Mouse (Mus musculus) G1E (cell line): ENCODE results near the gene Ppp1r14b. TPM values are rescaled to one million over a fixed set of nuclear protein-coding genes. Genes with fewer than 3 reads are reported as not detected.

Source experiments
- ATAC-seq: 2 replicates; pipeline ENCODE4 v1.8.0; 2016; ENCODE audit warnings: mild to moderate bottlenecking; ENCODE audit not compliant: insufficient number of reproducible peaks, poor library complexity, low FRiP score, severe bottlenecking; ENCODE audit errors: extremely low read depth
- DNase-seq: peaks from one replicate; pipeline ENCODE4 v3.0.0; 2012; ENCODE audit warnings: low spot score
- H3K27me3 ChIP-seq: 2 replicates; pipeline ENCODE4 v1.6.1; 2012; ENCODE audit warnings: mild to moderate bottlenecking, low read length, inconsistent platforms; ENCODE audit not compliant: insufficient read depth
- H3K36me3 ChIP-seq: replicated peaks from 2 replicates; pipeline ENCODE3; 2012; ENCODE audit warnings: mild to moderate bottlenecking, inconsistent platforms
- H3K4me1 ChIP-seq: 2 replicates; pipeline ENCODE4 v1.6.1; 2012; ENCODE audit warnings: low read depth, low read length, inconsistent platforms, mixed read lengths; ENCODE audit not compliant: insufficient read depth
- H3K4me3 ChIP-seq: 2 replicates; pipeline ENCODE4 v1.5.1; 2012; ENCODE audit warnings: low read depth, mild to moderate bottlenecking, inconsistent platforms, low read length, moderate library complexity, mixed read lengths
- H3K9me3 ChIP-seq: replicated peaks from 2 replicates; pipeline ENCODE4 v1.6.1; 2012; ENCODE audit warnings: inconsistent platforms
- CTCF ChIP-seq: IDR thresholded peaks from 2 replicates; pipeline ENCODE4 v1.5.1; 2012; ENCODE audit warnings: low read depth, low read length, inconsistent platforms, mixed read lengths
- GATA1 ChIP-seq: IDR thresholded peaks from 2 replicates; pipeline ENCODE4 v1.6.1; 2012; ENCODE audit warnings: borderline replicate concordance, low read length, inconsistent platforms, mixed read lengths
- GATA2 ChIP-seq: IDR thresholded peaks from 2 replicates; pipeline ENCODE4 v1.6.1; 2012; ENCODE audit warnings: low read depth, low read length, inconsistent platforms, borderline replicate concordance
- POLR2AphosphoS5 ChIP-seq: IDR thresholded peaks from 2 replicates; pipeline ENCODE4 v1.6.1; 2012; ENCODE audit warnings: low read depth, low read length, inconsistent platforms; ENCODE audit not compliant: insufficient replicate concordance
- TAL1 ChIP-seq: conservative IDR thresholded peaks from 2 replicates; pipeline ENCODE4 v1.6.1; 2012; ENCODE audit warnings: low read depth, low read length, inconsistent platforms, mixed read lengths
- polyA plus RNA-seq: library from polyadenylated mRNA; stranded (reverse); fragments of >175 nt; gene quantifications from 2 replicates; pipeline ENCODE4 v1.2.3, GENCODE M21; 2012
- total RNA-seq, 2 experiments: library from RNA; stranded (forward) in 1 of 2; stranded (reverse) in 1 of 2; fragments of 200-1000 nt in 1 of 2; fragments of >200 nt in 1 of 2; fragmentation: Nextera tagmentation in 1 of 2; gene quantifications; 2 replicates each; pipeline ENCODE4 v1.2.3; 2014 to 2017

Ppp1r14b gene
- total and polyA plus RNA-seq, 3 experiments, result 74.0 to 281 (median 141) TPM

DNA sequence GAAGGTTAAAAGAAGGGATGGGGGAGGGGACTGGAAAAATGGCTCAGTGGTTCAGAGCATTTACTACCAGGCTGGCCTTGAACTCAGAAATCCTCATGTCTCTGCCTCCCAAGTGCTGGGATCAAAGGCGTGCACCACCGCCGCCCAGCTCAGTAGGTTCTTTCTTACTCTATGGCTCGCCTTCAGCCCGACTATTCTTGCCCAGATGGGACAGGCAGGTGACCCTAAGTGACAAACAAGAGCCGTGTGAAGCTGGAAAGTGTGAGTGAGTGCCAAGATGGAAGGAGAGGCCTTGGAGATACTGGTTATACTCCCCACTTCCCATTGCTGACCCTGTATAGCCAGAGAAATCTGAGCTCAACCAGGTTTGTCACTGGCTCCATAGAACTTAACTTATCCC lies 31.1 kb upstream of the Ppp1r14b start:
- Histone ChIP-seq H3K36me3 (peaks cover 55% of the 10 kb centered on the region), H3K27me3 (no peaks in the 10 kb centered on the region), H3K9me3 (no peaks in the 10 kb centered on the region), H3K4me3 (no peak overlapping the region; the same call in 1 of the 2 replicates), H3K4me1 (peaks cover 54% of the 10 kb centered on the region)
- no peak for DNase-seq
- no peak for ATAC-seq
- no peak for TF ChIP-seq TAL1
- TF ChIP-seq GATA2, result no peak
- no peak for TF ChIP-seq CTCF
- no peak for TF ChIP-seq GATA1
- TF ChIP-seq POLR2AphosphoS5, result no peak

DNA sequence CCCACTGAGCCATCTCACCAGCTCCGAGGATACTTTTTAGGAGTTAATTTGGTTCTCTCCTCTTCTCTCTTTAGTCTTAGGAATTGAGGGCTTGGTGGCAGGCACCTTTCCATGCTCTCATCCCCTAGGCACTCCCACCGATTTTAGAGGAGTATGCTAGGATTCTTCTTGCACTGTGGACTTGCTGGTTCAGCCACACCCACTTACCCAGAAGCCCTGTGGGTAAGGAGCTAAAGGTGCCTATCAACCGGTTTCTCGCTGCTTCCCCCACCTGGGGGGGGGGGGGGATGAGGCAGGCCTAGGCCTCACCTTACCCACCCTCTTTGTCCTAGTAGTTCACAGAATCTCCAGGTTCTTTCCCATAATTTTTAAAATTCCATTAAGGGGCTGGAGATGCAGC lies 27.0 kb upstream of the Ppp1r14b start:
- peaks cover 59% of the 10 kb centered on the region for H3K36me3 ChIP-seq
- no peak for ATAC-seq

DNA sequence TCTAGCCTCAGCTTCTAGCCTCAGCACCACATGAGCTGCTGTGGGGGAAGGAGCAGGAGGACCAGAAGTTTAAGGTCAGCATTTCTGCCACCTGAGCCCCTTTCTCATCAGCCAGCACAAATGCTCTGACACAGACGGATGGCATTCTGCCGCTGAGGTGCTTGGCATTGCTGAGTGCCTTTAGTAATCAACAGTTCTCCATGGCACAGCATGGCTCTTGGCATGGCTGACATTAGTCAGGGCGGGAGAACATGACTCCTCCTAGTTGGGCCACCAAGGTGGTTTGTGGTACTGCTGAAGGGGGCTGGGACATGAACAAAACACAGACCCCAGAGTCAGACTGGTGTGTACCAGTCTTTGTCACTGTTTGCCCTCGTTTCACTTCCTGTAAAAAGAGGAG lies 26.6 kb upstream of the Ppp1r14b start:
- ATAC-seq, result no peak
- no peak for DNase-seq
- H3K36me3 ChIP-seq, result peaks cover 63% of the 10 kb centered on the region
- peaks cover 68% of the 10 kb centered on the region for H3K4me1 ChIP-seq
- no peak overlapping the region for H3K4me3 ChIP-seq
- TF ChIP-seq GATA2 (no peak), TAL1 (no peak), POLR2AphosphoS5 (no peak), GATA1 (no peak), CTCF (no peak)
- H3K9me3 ChIP-seq, result no peaks in the 10 kb centered on the region
- H3K27me3 ChIP-seq, result no peaks in the 10 kb centered on the region

More for the DNA sequence above, 27.0 kb upstream of the Ppp1r14b start:
- DNase-seq, result no peak
- no peak for TF ChIP-seq GATA1
- no peak for TF ChIP-seq POLR2AphosphoS5
- TF ChIP-seq TAL1, result no peak
- TF ChIP-seq CTCF, result no peak
- no peak for TF ChIP-seq GATA2
- Histone ChIP-seq H3K4me1 (peaks cover 67% of the 10 kb centered on the region), H3K27me3 (no peaks in the 10 kb centered on the region), H3K4me3 (no peak overlapping the region), H3K9me3 (no peaks in the 10 kb centered on the region)

DNA sequence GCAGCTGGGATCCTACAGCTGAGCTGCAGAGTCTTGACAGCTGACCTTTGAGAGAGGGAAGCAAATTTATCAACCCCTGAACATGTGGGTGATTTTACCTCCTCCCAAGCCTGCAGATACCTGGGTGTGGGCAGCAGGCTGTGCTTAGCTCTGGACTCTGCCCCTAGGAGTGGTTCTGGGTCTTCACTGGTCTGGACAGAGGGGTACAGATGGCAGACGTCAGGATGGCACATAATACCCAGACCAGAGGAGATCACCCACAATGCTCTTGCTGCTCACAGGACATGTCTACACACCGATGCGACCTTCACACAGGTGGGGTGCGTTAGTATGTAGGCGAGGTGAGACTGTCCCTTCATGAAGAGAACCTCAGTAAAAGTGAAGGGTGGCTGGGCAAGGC lies 25.2 kb upstream of the Ppp1r14b start:
- DNase-seq (no peak), ATAC-seq (no peak)
- no peaks in the 10 kb centered on the region for H3K9me3 ChIP-seq
- no peak overlapping the region for H3K4me3 ChIP-seq
- peaks cover 69% of the 10 kb centered on the region for H3K4me1 ChIP-seq
- H3K36me3 ChIP-seq, result peaks cover 69% of the 10 kb centered on the region
- no peaks in the 10 kb centered on the region for H3K27me3 ChIP-seq
- TF ChIP-seq GATA2 (no peak), TAL1 (no peak), POLR2AphosphoS5 (no peak), CTCF (no peak), GATA1 (no peak)

DNA sequence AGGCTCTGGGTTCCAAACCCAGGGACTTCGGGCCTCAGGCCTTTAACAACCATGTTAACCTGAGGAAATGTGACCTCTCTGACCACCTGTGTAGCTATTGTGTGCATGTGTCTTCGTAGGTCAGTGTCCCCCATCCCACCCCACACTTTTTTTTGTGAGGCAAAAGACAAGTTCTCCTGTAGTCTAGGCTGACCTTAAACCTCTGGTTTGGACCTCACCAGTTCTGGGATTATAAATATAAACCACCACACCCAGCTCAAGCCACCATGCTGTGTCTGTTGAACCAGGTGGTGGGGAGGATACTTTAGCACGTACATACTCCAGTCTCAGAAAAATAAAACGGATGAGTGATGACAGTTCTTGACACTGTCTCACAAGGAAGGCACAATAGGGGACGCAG lies 24.8 kb upstream of the Ppp1r14b start:
- H3K4me3 ChIP-seq, result no peak overlapping the region; the same call in 1 of the 2 replicates
- TF ChIP-seq CTCF, result no peak
- no peak for TF ChIP-seq GATA2
- TF ChIP-seq TAL1, result no peak
- TF ChIP-seq GATA1, result no peak
- TF ChIP-seq POLR2AphosphoS5, result no peak
- no peak for DNase-seq
- H3K27me3 ChIP-seq, result no peaks in the 10 kb centered on the region
- no peak for ATAC-seq
- H3K36me3 ChIP-seq, result peaks cover 72% of the 10 kb centered on the region
- H3K9me3 ChIP-seq, result no peaks in the 10 kb centered on the region
- peaks cover 69% of the 10 kb centered on the region for H3K4me1 ChIP-seq

DNA sequence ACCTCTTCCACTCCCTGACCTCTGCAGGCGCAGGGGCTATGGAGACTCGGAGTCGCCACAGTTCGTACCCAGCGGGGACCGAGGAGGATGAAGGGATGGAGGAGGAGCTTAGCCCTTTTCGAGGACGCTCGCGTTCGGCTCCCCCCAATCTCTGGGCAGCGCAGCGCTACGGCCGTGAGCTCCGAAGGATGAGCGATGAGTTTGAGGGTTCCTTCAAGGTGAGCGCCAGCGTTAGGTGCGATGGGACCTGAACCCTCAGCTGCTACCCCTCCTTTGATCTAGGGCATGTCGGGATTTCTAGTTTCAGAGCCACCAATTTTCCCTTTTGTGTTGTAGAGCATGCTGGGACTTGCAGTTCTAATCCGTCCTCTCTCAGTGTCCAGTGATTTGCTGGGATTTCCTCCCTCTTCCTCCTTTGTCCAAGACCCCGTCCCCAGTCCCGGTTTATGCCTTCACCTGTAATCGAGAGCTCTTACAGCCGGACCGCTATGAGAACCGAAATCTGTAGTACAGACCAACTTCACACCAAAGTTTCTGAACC lies 24.1 kb upstream of the Ppp1r14b start:
- Histone ChIP-seq H3K36me3 (peaks cover 72% of the 10 kb centered on the region), H3K4me1 (peaks cover 69% of the 10 kb centered on the region), H3K27me3 (no peaks in the 10 kb centered on the region), H3K9me3 (no peaks in the 10 kb centered on the region), H3K4me3 (peak overlapping the region; percentile 80)
- DNase-seq, result peak; percentile 26
- ATAC-seq, result no peak
- TF ChIP-seq POLR2AphosphoS5 (no peak; the same call in 1 of the 2 replicates), GATA2 (no peak), GATA1 (no peak), TAL1 (no peak), CTCF (no peak)

DNA sequence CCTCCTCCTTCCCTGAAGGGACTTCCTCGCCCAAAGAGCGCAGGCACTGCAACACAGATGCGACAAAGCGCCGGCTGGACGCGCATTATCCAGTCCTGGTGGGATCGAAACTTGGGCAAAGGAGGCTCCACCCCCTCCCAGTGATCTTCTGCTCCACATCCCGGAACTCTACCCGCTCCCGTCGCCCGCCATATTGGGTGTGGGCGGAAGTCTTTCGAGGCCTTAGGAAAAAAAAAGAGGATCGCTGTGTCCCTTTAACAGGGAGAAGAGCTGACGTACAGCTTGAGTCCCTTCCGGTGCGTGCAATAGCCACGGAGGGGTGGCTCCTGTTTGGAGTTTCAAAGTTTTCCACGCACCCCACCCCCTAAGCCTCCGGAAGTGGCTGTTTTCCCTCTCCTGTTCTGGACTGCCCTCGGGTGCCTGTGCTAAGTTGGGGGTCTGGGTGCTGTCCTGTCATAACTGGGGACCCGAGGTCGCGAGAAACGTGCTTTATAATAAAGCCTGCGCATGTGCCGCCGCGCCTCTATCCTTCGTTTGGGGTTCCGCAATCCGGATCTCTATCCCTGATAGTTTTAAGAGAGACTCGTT lies 23.3 kb upstream of the Ppp1r14b start:
- peak; percentile 71 for ATAC-seq
- no peaks in the 10 kb centered on the region for H3K27me3 ChIP-seq
- peaks cover 62% of the 10 kb centered on the region for H3K4me1 ChIP-seq
- DNase-seq, result peak; percentile 85
- no peak for TF ChIP-seq TAL1
- no peak for TF ChIP-seq GATA2
- no peak for TF ChIP-seq CTCF
- TF ChIP-seq POLR2AphosphoS5, result no peak; the same call in 1 of the 2 replicates
- no peak for TF ChIP-seq GATA1
- no peaks in the 10 kb centered on the region for H3K9me3 ChIP-seq
- peaks cover 72% of the 10 kb centered on the region for H3K36me3 ChIP-seq
- peak overlapping the region; percentile 80 for H3K4me3 ChIP-seq
